Mouse (Mus musculus): ENCODE results near the gene Zbtb37. TPM values are rescaled to one million over a fixed set of nuclear protein-coding genes. Genes with fewer than 3 reads are reported as not detected.
"Not testable (repeated sequence)": the region's sequence is repeated elsewhere in the genome, so short reads cannot be mapped to it uniquely, and the experiment has no call there.

The Zbtb37 gene
- polyA plus RNA-seq, 1 experiment from 2014 or later = 10.1 TPM

DNA sequence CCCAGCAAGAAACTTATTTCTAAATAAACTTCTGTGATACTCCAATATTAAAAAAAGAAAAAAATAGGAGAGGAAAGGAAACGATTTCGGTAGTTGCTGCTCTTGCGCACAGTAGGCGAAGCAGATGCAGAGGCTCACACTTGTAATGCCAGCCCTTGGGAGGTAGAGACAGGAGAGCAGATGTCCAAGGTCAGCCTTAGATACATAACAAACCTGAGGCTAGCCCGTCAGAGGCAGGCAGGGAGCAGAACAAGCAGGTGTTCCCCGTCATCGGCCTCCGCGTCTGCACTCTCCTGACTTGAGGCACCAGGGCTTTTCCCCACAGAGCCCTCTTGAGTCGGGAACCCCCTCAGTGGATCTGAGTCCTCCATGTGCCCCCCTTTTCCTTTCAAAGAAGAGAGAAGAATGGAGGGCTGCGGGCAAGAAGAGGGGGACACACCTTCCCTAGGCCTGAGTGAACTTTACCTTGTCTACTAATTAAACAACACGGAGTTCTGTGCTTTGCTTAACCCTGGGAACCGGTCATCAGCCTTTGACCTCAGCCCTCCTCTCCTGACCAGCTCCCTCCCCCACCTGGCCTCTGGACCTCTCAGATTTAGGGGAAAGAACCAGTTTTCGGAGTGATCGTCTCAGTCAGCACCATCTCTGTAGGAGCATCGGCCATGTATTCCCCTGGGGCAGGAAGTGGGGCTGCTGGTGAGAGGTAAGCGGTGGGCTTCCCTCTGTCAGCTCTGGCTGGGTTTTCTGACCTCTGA lies 47.6 kb downstream of the Zbtb37 start:
- H3K4me1 ChIP-seq = no peaks in the 10 kb centered on the region
- no peak overlapping the region for H3K27ac ChIP-seq
- H3K36me3 ChIP-seq (ENCODE audit: poor library complexity, severe bottlenecking) = no peaks in the 10 kb centered on the region
- no peak overlapping the region for H3K4me3 ChIP-seq
- no peak overlapping the region for H3K9ac ChIP-seq
- no peaks in the 10 kb centered on the region for H3K9me3 ChIP-seq (replicated peaks)
- whole genome bisulfite sequencing = 89% methylated on average over 17 of the region's 17 CpGs
- no peak for ATAC-seq
- H3K27me3 ChIP-seq = no peaks in the 10 kb centered on the region
- H3K4me2 ChIP-seq = no peak overlapping the region

DNA sequence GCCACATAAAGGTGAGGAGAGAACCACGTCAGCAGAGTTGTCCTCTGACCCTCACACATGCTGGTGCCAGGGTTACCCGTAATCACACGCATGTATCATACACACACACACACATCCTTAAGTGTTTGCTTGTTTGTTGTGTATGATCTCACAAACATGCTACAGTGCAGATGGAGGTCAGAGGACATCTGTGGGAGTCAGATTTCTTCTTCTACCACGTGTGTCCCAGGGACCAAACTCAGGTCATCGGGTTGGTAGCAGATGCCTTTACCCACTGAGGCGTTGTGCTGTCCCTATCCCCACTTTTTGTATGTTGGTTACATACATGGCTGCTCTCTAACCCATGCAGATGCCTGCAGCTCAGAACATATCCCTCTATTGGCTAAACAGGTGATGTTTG lies 49.2 kb downstream of the Zbtb37 start:
- WGBS = 87% methylated on average over 6 of the region's 6 CpGs
- ATAC-seq = no peak
- Histone ChIP-seq H3K9me3 (replicated peaks) (no peaks in the 10 kb centered on the region), H3K36me3 (ENCODE audit: poor library complexity, severe bottlenecking) (no peaks in the 10 kb centered on the region), H3K4me1 (no peaks in the 10 kb centered on the region), H3K4me2 (no peak overlapping the region), H3K27ac (no peak overlapping the region), H3K9ac (no peak overlapping the region), H3K27me3 (no peaks in the 10 kb centered on the region), H3K4me3 (no peak overlapping the region)

DNA sequence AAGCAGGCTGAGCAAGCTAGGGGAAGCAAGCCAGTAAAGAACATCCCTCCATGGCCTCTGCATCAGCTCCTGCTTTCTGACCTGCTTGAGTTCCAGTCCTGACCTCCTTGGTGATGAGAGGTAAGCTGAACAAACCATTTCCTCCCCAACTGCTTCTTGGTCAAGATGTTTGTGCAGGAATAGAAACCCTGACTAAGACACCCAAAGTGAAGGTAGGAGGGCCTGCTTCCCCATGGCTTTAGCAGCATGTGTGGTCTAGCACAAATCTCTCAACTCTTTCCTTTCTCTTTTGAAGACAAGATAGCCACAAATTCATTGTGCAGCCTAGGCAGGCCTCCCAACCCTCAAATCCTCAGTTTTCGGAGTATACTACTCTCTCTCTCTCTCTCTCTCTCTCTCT lies 49.9 kb downstream of the Zbtb37 start:
- H3K4me3 ChIP-seq; H3K4me2 ChIP-seq; H3K36me3 ChIP-seq (ENCODE audit: poor library complexity, severe bottlenecking); H3K4me1 ChIP-seq; H3K9me3 ChIP-seq (replicated peaks); H3K27ac ChIP-seq; H3K9ac ChIP-seq; H3K27me3 ChIP-seq; ATAC-seq: not testable (repeated sequence)
- WGBS = 78% methylated on average over 1 of the region's 1 CpGs

DNA sequence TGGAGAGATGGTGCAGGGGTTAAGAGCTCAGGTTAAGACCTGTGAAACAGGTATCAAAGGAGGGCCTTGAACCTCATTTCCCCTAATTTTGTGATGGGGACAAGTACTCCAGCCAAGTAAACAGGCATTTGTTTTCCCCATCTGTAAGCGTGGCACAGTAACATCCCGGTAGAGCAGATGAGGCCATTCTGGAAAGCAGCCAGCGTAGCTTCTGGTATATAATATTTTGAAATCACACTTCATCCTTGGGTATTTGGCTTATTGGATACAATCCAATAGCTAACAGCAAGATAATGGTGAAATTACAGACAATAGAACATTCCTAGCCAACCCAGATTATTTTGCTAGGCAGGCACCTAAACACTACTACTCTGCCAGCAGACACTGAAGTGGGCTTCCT lies 51.8 kb downstream of the Zbtb37 start:
- ATAC-seq = no peak
- Histone ChIP-seq H3K9me3 (replicated peaks) (no peaks in the 10 kb centered on the region), H3K9ac (no peak overlapping the region), H3K27me3 (no peaks in the 10 kb centered on the region), H3K36me3 (ENCODE audit: poor library complexity, severe bottlenecking) (no peaks in the 10 kb centered on the region), H3K4me1 (no peaks in the 10 kb centered on the region), H3K4me3 (no peak overlapping the region), H3K4me2 (no peak overlapping the region), H3K27ac (no peak overlapping the region)
- WGBS = 81% methylated on average over 3 of the region's 3 CpGs

DNA sequence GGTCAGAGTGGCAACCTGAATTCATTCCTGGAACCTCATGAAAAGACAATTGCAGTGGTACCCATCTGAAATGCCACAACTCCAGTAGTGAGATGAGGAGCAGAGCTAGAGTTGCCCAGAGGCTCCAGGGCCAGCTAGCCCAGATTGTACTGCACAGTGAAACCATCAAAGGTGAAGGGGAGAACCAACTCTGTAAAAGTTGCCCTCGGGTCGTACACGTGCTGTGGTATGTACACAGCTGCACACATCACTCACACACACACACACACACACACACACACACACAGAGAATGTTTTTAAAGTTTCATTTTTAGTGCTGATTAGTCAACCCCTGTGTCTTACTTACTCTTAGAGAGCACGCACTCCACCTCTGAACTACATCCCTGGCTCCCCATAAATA lies 53.3 kb downstream of the Zbtb37 start:
- Histone ChIP-seq H3K4me2 (no peak overlapping the region), H3K9me3 (replicated peaks) (no peaks in the 10 kb centered on the region), H3K36me3 (ENCODE audit: poor library complexity, severe bottlenecking) (0 out of 2 replicates have a peak, but pooled peaks cover under 1% of the 10 kb centered on the region), H3K27ac (no peak overlapping the region), H3K4me3 (no peak overlapping the region), H3K4me1 (no peaks in the 10 kb centered on the region), H3K27me3 (no peaks in the 10 kb centered on the region), H3K9ac (no peak overlapping the region)
- 94% methylated on average over 4 of the region's 4 CpGs for WGBS
- no peak for ATAC-seq

DNA sequence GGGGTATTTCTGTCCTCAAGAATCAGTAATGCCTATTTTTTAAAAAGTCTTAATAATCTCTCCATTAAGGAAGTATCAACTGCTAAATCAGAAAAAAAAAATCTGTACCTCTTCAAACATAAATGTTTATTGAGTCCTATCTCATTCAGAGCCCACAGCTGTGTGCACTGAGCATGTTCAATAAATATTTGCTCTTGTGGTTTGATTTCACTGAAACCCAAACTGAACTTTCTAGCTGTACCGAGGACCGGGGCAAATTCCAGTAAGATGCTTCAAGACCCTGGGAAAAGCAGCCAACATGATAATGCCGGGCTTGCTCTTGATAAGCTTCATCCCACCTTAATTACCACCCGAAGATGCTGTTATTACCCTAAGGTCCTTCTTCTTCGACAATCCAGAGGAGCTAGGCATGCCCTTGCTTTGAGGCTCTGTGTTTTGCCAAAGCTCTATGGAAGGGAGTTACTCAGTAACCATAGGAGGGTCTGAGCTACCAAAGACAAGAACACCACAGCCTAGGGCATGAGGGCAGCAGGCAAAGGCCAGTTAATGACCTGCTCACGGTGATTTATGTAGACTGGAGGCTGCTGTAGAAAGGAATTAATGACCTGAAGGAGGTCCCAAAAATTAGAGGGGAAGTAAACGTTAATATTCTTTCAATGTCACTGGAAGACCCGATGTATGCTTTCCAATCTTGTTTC lies 54.0 kb downstream of the Zbtb37 start:
- no peak for ATAC-seq

DNA sequence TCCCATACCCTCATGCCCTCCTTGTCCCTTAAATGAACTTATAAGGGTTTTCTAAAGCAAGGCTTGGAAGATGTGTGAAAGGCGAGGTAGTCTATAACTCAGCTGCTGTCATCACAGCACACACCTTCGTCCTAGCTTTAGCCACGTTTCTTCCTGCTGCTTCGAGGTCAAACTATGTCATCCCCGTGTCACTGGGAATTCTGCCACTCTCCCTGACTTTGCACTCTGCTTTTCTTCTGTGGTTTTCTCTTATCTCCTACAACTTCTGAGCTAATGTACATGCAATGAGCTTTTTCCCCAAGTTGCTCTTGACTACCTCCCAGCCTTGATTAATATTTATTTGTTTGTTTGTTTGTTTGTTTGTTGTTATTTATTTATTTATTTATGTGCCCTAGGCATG lies 54.6 kb downstream of the Zbtb37 start:
- Histone ChIP-seq H3K36me3 (ENCODE audit: poor library complexity, severe bottlenecking) (peaks cover 10% of the 10 kb centered on the region; the same call in 1 of the 2 replicates), H3K4me2 (no peak overlapping the region), H3K9me3 (replicated peaks) (no peaks in the 10 kb centered on the region), H3K27ac (no peak overlapping the region), H3K9ac (no peak overlapping the region), H3K27me3 (no peaks in the 10 kb centered on the region), H3K4me1 (no peaks in the 10 kb centered on the region), H3K4me3 (no peak overlapping the region)
- WGBS = 87% methylated on average over 5 of the region's 5 CpGs
- no peak for ATAC-seq

More for the DNA sequence above, 54.0 kb downstream of the Zbtb37 start:
- Histone ChIP-seq H3K9ac (no peak overlapping the region), H3K9me3 (replicated peaks) (no peaks in the 10 kb centered on the region), H3K27ac (no peak overlapping the region), H3K4me1 (no peaks in the 10 kb centered on the region), H3K4me3 (no peak overlapping the region), H3K36me3 (ENCODE audit: poor library complexity, severe bottlenecking) (peaks cover 5% of the 10 kb centered on the region; the same call in 1 of the 2 replicates), H3K27me3 (no peaks in the 10 kb centered on the region), H3K4me2 (no peak overlapping the region)
- 91% methylated on average over 8 of the region's 8 CpGs for whole genome bisulfite sequencing

DNA sequence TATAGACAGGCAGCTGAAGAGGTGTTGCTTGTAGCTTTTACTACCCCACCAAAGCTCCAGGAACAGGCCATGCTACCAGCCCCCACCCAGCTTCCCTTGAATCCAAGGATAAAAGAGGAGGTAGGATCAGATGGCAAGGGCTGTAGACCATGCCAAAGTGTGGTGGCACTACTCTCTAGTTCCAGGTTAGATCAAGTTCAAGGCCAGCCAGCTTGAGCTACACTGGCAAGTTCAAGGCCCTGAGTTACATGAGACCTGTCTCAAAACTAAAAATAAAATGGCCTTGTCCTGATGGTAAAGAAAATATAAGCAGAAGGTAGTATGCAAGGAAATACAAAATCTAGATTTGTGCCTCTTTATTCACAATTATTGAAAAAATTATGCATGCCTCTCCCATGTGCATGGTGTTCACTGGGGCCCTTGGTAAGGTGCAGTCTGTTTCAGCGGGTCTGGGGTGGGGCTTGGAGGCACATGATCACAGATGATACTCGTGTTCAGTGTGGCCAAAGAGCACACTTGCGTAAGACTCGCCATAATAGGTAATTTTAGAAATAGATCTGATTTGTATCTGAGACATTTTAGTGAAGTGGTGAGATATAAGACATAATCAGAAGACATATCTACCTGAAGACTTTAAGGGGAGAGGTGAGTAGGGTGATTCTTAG lies 56.4 kb downstream of the Zbtb37 start, which contains the start of gene Serpinc1:
Gene Serpinc1 (plus strand): TSS at position 515 of the 665 bp plus-strand sequence.
- no peaks in the 10 kb centered on the region for H3K27me3 ChIP-seq
- 92% methylated on average over 4 of the region's 4 CpGs for WGBS
- no peak within 1 kb of the TSS for H3K4me3 ChIP-seq
- no peak within 1 kb of the TSS for H3K9ac ChIP-seq
- H3K9me3 ChIP-seq (replicated peaks) = no peaks in the 10 kb centered on the region
- H3K4me1 ChIP-seq = no peaks in the 10 kb centered on the region
- ATAC-seq = no peak
- no peak within 1 kb of the TSS for H3K27ac ChIP-seq
- peaks cover 10% of the 10 kb centered on the region; the same call in 1 of the 2 replicates for H3K36me3 ChIP-seq (ENCODE audit: poor library complexity, severe bottlenecking)
- H3K4me2 ChIP-seq = no peak within 1 kb of the TSS

DNA sequence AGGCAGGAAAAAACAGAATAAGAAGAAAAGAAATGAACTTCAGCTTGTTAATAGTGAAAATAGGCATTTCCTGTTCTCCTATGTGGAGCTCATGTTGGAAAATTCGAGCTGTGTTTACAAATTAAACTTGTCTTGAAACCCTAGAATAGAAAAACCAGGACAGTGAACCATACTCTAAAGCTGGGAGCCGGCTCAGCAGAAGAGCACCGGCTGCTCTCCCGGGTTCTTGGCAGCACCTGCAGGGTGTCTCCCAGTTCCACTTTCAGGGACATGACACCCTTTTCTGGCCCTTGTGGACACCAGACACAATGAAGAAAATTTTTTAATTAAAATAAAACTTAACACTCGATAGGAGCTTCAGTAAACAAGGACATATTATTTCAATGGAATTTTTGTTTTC lies 66.0 kb downstream of the Zbtb37 start:
- Histone ChIP-seq H3K4me2 (no peak overlapping the region), H3K4me1 (no peaks in the 10 kb centered on the region), H3K36me3 (ENCODE audit: poor library complexity, severe bottlenecking) (peaks cover 63% of the 10 kb centered on the region), H3K9me3 (replicated peaks) (no peaks in the 10 kb centered on the region), H3K4me3 (no peak overlapping the region), H3K27me3 (no peaks in the 10 kb centered on the region), H3K9ac (no peak overlapping the region), H3K27ac (no peak overlapping the region)
- ATAC-seq = no peak
- 89% methylated on average over 5 of the region's 5 CpGs for WGBS

DNA sequence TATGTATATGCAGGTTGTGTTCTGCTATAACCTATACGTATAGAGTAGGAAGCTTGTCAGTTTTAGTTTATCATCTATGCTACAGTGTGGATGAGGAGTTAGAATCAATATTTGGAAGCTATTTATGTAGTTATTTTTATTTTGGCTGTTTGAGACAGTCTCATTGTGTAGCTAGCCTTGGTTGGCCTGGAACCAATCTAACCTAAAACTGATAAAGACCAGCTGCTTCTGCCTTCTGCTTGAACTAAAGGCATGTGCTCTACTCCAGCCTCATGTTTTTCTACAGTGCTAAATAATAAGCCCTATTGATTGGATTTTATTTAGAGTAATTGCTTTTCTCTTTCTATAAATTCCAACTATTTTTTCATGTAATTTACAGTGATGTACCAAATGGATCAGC lies 67.4 kb downstream of the Zbtb37 start:
- no peak overlapping the region for H3K9ac ChIP-seq
- H3K4me2 ChIP-seq = no peak overlapping the region
- H3K27ac ChIP-seq = no peak overlapping the region
- peaks cover 75% of the 10 kb centered on the region for H3K36me3 ChIP-seq (ENCODE audit: poor library complexity, severe bottlenecking)
- H3K9me3 ChIP-seq (replicated peaks) = no peaks in the 10 kb centered on the region
- H3K27me3 ChIP-seq = no peaks in the 10 kb centered on the region
- 96% methylated on average over 1 of the region's 1 CpGs for WGBS
- H3K4me3 ChIP-seq = no peak overlapping the region
- ATAC-seq = no peak
- H3K4me1 ChIP-seq = no peaks in the 10 kb centered on the region

DNA sequence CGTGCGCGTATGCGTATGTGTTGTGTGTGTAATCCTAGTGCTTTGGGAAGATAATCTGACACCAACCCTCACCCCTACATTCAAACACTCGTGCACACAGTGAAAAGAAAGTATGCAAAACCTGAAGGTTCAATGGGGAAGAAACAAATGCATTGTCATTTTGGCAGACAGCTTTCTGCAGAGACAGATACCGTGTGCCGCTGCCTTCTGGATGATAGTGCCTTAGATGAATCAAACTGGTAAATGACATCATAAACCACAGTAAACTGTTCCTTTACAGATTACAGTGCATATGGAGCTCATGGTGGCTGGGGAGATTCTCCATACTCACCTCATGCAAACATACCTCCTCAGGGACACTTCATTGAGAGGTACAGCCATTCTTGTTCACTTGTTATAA lies 71.5 kb downstream of the Zbtb37 start:
- H3K36me3 ChIP-seq (ENCODE audit: poor library complexity, severe bottlenecking) = peaks cover 78% of the 10 kb centered on the region
- no peaks in the 10 kb centered on the region for H3K9me3 ChIP-seq (replicated peaks)
- no peak overlapping the region for H3K9ac ChIP-seq
- no peak for ATAC-seq
- no peaks in the 10 kb centered on the region for H3K4me1 ChIP-seq
- no peak overlapping the region for H3K4me2 ChIP-seq
- 88% methylated on average over 7 of the region's 7 CpGs for WGBS
- H3K27me3 ChIP-seq = no peaks in the 10 kb centered on the region
- H3K4me3 ChIP-seq = no peak overlapping the region
- no peak overlapping the region for H3K27ac ChIP-seq
